Mouse (Mus musculus): ENCODE measurements at regions not wholly inside any gene's neighbourhood (a gene's known extent, or its start where the extent isn't known, plus 50 kb on each side); places are given as distances from the start of the nearest gene placed in this dataset.

DNA sequence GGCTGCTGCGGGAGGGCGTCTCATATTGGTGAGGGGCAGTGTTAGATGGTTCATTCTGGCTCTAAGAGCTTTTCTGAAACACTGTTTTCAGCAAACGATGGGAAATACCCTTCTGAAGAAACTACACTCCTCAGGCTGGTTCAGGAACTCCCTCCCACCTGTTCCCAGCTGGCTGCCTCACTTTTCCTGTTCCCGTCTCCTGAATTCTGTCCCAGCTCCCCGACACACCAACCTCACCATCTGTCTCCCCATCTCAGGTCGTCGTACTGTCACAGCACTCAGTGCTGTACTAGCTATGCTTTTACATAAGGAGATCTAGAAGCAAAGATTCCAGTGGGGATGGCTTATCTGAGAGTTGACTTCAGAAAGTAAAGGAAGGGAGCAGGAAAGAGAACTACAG lies 309.2 kb upstream of the Chd6 start:
- TF ChIP-seq CTCF (IDR thresholded peaks at IDR 0.05; ENCODE audit: borderline replicate concordance, insufficient read depth, low read length) (no peak), POLR2A (IDR thresholded peaks at IDR 0.05; ENCODE audit: low read depth, low read length) (no peak)
